Mouse (Mus musculus) ES-E14 (cell line): ENCODE data around the gene Sdccag8.

ENCODE experiments used
- CHD2 ChIP-seq: IDR thresholded peaks from 2 replicates; pipeline ENCODE4 v1.6.1; 2014; ENCODE audit warnings: mild to moderate bottlenecking, low read depth, low read length, inconsistent platforms
- MAFK ChIP-seq: IDR thresholded peaks from 2 replicates; pipeline ENCODE4 v1.6.1; 2014; ENCODE audit warnings: mild to moderate bottlenecking, low read depth, low read length, inconsistent platforms; ENCODE audit not compliant: insufficient read depth
- ZNF384 ChIP-seq: IDR thresholded peaks from 2 replicates; pipeline ENCODE4 v1.6.1; 2012; ENCODE audit warnings: low read depth, low read length, inconsistent platforms

DNA sequence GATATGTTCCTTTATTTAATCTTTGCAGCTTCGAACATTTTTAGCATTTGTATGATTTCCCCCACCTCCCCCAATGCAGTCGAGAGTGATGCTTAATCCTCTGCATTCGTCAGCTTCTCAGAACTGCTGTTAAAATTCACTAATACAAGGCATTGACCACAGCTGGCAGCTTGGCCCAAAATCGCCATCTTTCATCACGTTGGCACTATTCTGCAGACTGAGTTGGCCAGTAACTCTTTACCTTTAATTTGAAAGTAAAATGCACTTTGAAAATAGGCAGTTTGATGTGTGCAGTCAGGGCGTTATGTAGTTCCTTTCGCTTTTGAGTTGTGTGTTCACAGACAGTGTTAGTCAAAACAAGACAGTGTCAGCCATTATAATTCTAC lies 132.3 kb downstream of the Sdccag8 start:
- TF ChIP-seq MAFK, result no peak
- no peak for TF ChIP-seq ZNF384
- no peak for TF ChIP-seq CHD2
